Mouse (Mus musculus) heart, postnatal 0 days (tissue): Measurements from ENCODE around the gene Mast3. TPM values are rescaled to one million over a fixed set of nuclear protein-coding genes. Genes with fewer than 3 reads are reported as not detected.

Experiments used
- ATAC-seq: fragments of 200-750 bp; cut with Nextera tagmentation; 2 replicates; pipeline ENCODE4 v1.8.0; 2017; ENCODE audit warnings: low read depth, moderate number of reproducible peaks, moderate library complexity; ENCODE audit not compliant: insufficient read depth
- DNase-seq: peaks from one replicate; pipeline ENCODE4 v3.0.0-alpha.2; 2016; ENCODE audit warnings: low spot score
- H3K27ac ChIP-seq: fragments of 300-500 bp; sonication (generic); 2 replicates; pipeline ENCODE4 v1.5.1; 2014; ENCODE audit warnings: low read depth, mild to moderate bottlenecking
- H3K27me3 ChIP-seq: fragments of 300-500 bp; sonication (generic); 2 replicates; pipeline ENCODE4 v1.6.1; 2014; ENCODE audit warnings: low read length, mixed read lengths; ENCODE audit not compliant: control insufficient read depth, insufficient read depth
- H3K36me3 ChIP-seq: fragments of 300-500 bp; sonication (generic); replicated peaks from 2 replicates; pipeline ENCODE4 v1.6.1; 2014; ENCODE audit warnings: low read length, mixed read lengths; ENCODE audit not compliant: control insufficient read depth, insufficient read depth
- H3K4me1 ChIP-seq: fragments of 300-500 bp; sonication (generic); 2 replicates; pipeline ENCODE4 v1.6.1; 2014; ENCODE audit warnings: antibody characterized with exemption; ENCODE audit not compliant: control insufficient read depth, insufficient read depth
- H3K4me2 ChIP-seq: fragments of 300-500 bp; sonication (generic); 2 replicates; pipeline ENCODE4 v1.6.1; 2014; ENCODE audit warnings: low read depth, mild to moderate bottlenecking, low read length, moderate library complexity
- H3K4me3 ChIP-seq: fragments of 300-500 bp; sonication (generic); 2 replicates; pipeline ENCODE4 v1.5.1; 2014; ENCODE audit warnings: low read depth, low read length
- H3K9ac ChIP-seq: fragments of 300-500 bp; sonication (generic); replicated peaks from 2 replicates; pipeline ENCODE4 v1.6.1; 2014; ENCODE audit warnings: low read depth, low read length, mixed read lengths
- H3K9me3 ChIP-seq: fragments of 300-500 bp; sonication (generic); replicated peaks from 2 replicates; pipeline ENCODE4 v1.6.1; 2016; ENCODE audit warnings: low read length; ENCODE audit not compliant: control insufficient read depth
- CTCF ChIP-seq: IDR thresholded peaks from 2 replicates; pipeline ENCODE4 v1.5.1; 2016; ENCODE audit warnings: antibody characterized with exemption, control low read depth, low read depth
- EP300 ChIP-seq: IDR thresholded peaks from 2 replicates; pipeline ENCODE4 v1.6.1; 2016; ENCODE audit warnings: antibody characterized with exemption, low read depth
- WGBS: fragments of 180-500 bp; shearing (Covaris S2); extraction: QIAGEN DNeasy Blood & Tissue Kit; methylation state at CpG from one replicate; pipeline ENCODE4 v1.1.7; 2014; 5-methylcytosine and 5-hydroxymethylcytosine counted together
- polyA plus RNA-seq: library from polyadenylated mRNA; unstranded; fragments of >200 nt; fragmentation: Nextera tagmentation; extraction: Ambion mirVana; gene quantifications from 2 replicates; pipeline ENCODE4 v1.2.1, GENCODE M21; 2015
- total RNA-seq: library from RNA; depleted of rRNA; stranded (reverse); fragments of >200 nt; gene quantifications from 2 replicates; pipeline ENCODE4 v1.2.3, GENCODE M21; 2014; ENCODE audit warnings: low replicate concordance

Gene Mast3
- total and polyA plus RNA-seq, 2 experiments from 2014 or later: 2.3 to 5.6 TPM

GRCm38 (mm10) chr8:70754043-70754870 is 50.6 kb downstream of the Mast3 start, which contains the start of gene Rab3a:
Gene Rab3a (plus strand): TSS chr8:70754679.
- Histone ChIP-seq H3K9me3 (no peaks in the 10 kb centered on the region), H3K27ac (peak within 1 kb of the TSS; percentile 95), H3K9ac (peak within 1 kb of the TSS; percentile 74), H3K4me1 (peaks cover 17% of the 10 kb centered on the region), H3K4me3 (peak within 1 kb of the TSS; percentile 71), H3K36me3 (peaks cover 28% of the 10 kb centered on the region), H3K27me3 (0 out of 2 replicates have a peak, but pooled peaks cover 6% of the 10 kb centered on the region), H3K4me2 (peak within 1 kb of the TSS; percentile 92)
- DNase-seq (peak; percentile 99), ATAC-seq (peak; percentile 95)
- 8% methylated on average over 37 of the region's 37 CpGs for whole genome bisulfite sequencing
- TF ChIP-seq EP300: no peak
- no peak for TF ChIP-seq CTCF

- peak overlapping the region; percentile 46 for H3K9ac ChIP-seq
- peak overlapping the region; percentile 13; the same call in 1 of the 2 replicates for H3K4me3 ChIP-seq
- DNase-seq: peak; percentile 75
- peaks cover 22% of the 10 kb centered on the region for H3K36me3 ChIP-seq
- peak overlapping the region; percentile 95 for H3K27ac ChIP-seq
- 11% methylated on average over 21 of the region's 21 CpGs for WGBS
- H3K9me3 ChIP-seq: no peaks in the 10 kb centered on the region
- peaks cover 16% of the 10 kb centered on the region; the same call in 1 of the 2 replicates for H3K27me3 ChIP-seq
- peak overlapping the region; percentile 45 for H3K4me2 ChIP-seq
- H3K4me1 ChIP-seq: peaks cover 17% of the 10 kb centered on the region
- ATAC-seq: peak; percentile 25
- TF ChIP-seq EP300: peak; percentile 41; the same call in 1 of the 2 replicates
- no peak for TF ChIP-seq CTCF
Measured at GRCm38 (mm10) chr8:70753151-70753550, 51.7 kb downstream of the Mast3 start.

- H3K4me2 ChIP-seq: no peak overlapping the region
- peak; percentile 85 for DNase-seq
- peak overlapping the region; percentile 95 for H3K27ac ChIP-seq
- no peak overlapping the region for H3K4me3 ChIP-seq
- peaks cover 12% of the 10 kb centered on the region for H3K36me3 ChIP-seq
- TF ChIP-seq CTCF (peak; percentile 68), EP300 (no peak; the same call in 1 of the 2 replicates)
- peaks cover 17% of the 10 kb centered on the region for H3K4me1 ChIP-seq
- peaks cover 25% of the 10 kb centered on the region for H3K27me3 ChIP-seq
- WGBS: 25% methylated on average over 11 of the region's 11 CpGs
- no peak overlapping the region; the same call in 1 of the 2 replicates for H3K9ac ChIP-seq
- no peak for ATAC-seq
- no peaks in the 10 kb centered on the region for H3K9me3 ChIP-seq
Measured at GRCm38 (mm10) chr8:70752000-70752764, 52.7 kb downstream of the Mast3 start.

- ATAC-seq (no peak), DNase-seq (no peak)
- no peaks in the 10 kb centered on the region for H3K36me3 ChIP-seq
- no peak overlapping the region for H3K4me2 ChIP-seq
- no peaks in the 10 kb centered on the region for H3K9me3 ChIP-seq
- H3K4me3 ChIP-seq: no peak overlapping the region
- H3K4me1 ChIP-seq: peaks cover 12% of the 10 kb centered on the region
- H3K27me3 ChIP-seq: peaks cover 45% of the 10 kb centered on the region
- 74% methylated on average over 13 of the region's 13 CpGs for WGBS
- H3K9ac ChIP-seq: no peak overlapping the region
- no peak overlapping the region for H3K27ac ChIP-seq
- TF ChIP-seq CTCF: no peak
- TF ChIP-seq EP300: no peak
Measured at GRCm38 (mm10) chr8:70750128-70750680, 54.6 kb downstream of the Mast3 start.

- Histone ChIP-seq H3K4me2 (no peak overlapping the region), H3K9me3 (no peaks in the 10 kb centered on the region), H3K4me3 (no peak overlapping the region), H3K4me1 (peaks cover 11% of the 10 kb centered on the region), H3K36me3 (no peaks in the 10 kb centered on the region), H3K9ac (no peak overlapping the region), H3K27ac (no peak overlapping the region), H3K27me3 (peaks cover 55% of the 10 kb centered on the region)
- WGBS: 75% methylated on average over 19 of the region's 19 CpGs
- no peak for ATAC-seq
- TF ChIP-seq EP300 (no peak), CTCF (no peak)
- no peak for DNase-seq
Measured at GRCm38 (mm10) chr8:70749097-70749674, 55.7 kb downstream of the Mast3 start.
